Mouse (Mus musculus) T-cell, adult 2 months (primary cell): ENCODE measurements around the gene Map9.
A peak's percentile ranks its signal among the peaks of the same experiment; 100 is the strongest.
"Not testable (repeated sequence)": the region's sequence is repeated elsewhere in the genome, so short reads cannot be mapped to it uniquely, and the experiment has no call there.

Experiments
- DNase-seq: peaks from one replicate; pipeline ENCODE4 v3.0.0; 2022; ENCODE audit warnings: low spot score

The Map9 gene

DNA sequence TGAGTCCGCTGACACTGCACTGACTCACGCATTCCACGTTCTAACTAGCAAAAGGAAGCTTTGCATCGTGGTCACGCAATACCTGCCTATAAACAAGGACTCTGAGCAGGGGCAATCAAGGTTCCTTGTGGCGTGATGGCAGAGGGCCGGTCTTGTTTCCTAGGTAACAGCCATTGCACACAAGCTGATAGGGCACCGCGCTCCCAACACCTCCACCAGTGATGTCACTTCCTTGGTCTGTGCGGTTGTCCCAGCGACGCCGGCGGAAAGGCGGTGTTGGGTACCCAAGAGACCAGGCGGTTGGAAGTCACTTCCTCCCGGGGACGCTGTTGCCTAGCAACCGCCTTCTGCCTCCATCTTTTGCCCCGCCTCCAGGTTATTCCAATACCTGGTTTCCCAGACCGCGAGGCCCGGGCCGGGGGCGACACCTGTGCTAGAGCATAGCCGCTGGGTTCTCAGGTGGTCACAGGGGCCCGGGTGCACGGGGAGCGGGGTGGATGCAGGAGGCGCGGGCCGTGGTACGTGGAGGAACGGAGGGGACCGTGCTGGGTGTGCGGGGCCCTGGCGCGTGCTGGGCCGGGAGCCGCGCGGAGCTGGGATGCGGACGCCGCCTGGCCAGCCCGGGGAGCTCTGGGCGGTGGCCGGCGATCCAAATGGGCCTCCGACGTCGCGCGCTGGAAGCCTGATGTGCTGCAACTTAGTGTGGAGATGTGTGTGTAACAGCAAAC, at the start of gene Map9:
Map9 (plus strand) TSS at position 248 of the 728 bp plus-strand sequence.
- DNase-seq: peak; percentile 98

DNA sequence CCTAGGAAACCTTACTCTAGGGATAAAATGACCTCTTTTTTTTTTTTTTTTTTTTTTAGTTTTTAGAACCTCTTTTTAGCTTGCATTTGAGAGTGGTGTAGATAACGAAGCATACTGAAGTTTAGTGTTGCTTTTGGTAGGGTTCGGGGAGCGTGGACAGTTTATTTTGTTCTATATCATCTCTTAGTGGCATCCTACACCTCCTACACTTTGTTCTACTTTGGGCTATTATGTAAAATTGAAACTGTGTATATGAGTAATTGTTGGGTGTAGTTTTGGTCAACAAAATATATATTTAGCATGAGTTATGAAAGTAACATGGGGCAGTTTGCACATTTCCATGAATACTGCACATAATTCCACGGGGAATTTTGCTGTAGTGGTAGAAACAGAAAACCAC, 42.1 kb upstream of the Map9 start:
- DNase-seq: no peak

DNA sequence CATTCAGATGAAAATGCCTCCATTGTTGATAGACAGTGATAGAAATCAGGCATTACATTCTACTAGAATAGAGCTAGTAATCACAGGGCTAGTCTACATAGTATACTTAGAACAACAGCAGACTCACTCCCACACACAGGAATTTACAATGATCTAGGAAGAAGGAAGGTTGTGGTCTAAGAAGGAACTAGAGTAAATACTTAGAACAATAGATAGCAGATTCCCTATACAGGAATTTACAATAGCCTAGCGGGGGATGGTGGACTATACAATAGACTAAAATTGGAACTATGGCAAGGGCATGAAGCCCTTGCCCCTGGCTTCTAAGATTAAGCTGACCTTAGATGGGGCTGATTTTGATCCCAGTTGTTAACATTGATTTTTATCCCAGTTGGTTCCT, 31.1 kb upstream of the Map9 start:
- not testable (repeated sequence) for DNase-seq

DNA sequence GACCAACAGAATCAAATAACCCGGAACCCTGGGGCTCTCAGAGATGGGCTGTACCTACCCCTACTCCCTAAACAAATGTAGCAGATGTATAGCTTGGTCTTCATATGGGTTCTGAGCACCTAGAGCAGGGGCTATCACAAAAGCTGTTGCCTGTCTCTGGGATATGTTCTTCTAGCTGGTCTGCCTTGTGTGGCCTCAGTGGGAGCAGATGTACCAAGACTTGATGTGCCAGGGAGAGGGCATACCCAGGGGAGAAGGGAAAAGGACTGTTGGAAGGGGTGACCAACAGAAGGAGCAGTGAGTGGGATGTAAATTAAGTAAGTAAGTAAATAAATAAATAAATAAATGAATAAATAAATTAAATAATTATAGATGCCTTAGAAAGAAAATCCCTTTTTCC, 25.8 kb upstream of the Map9 start:
- DNase-seq: no peak

DNA sequence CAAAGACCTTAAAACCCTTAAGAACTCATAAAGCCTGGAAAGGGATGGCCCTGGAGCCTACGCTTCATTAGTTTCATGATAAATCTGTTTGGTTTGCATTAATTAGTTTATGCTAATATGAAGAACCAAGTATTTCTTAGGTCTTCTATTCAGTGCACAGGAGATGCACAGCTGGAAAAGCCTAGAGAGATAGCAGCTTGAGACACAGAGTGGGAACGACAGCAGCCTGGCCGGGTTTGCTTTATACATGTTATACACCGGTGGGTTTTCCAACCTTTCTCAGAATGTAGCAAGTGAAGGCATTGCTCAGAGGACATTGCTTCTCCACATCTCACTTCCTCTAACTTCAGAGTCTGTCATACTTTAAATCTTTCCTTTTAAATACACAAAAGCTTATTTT, 25.3 kb upstream of the Map9 start:
- no peak for DNase-seq

DNA sequence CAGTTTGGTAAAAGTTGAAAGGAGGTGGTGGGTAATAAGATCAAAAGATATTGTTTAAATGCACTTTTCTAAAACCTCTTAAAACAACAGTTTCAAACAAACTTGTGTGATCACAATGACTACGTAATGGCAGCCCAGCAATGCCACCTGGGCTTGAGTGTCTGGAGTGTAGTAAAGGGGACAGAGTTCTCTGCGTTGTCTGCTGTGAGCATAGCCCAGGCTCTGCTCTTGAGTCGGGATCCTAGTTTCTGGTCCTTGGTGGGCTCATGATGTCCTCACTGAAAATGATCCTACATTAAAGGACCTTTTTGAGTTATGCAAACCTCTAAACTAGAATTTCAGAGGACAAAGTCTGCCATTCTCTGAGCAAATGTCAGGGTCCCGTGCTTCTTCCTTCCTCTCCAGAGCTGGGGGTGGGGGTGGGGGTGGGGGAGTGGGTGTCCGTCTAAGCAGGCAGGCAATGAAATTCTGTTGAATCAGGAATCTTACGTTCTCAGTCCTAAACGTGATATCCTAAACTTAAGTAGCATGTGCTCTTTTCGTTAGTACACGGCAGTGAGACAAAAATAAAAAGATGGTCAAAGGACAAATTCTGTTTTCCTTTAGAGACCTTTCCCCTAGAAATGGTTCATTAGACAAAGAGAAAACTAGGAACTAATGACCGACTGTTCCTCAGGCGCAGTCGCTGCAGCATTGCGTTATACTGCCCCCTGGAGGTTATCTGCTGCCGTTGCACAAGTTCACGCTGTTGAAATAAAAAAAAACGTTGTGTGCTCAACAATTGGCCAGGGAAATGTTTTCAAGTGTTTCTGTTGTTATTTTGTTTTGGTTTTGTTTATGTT, 24.5 kb upstream of the Map9 start:
- DNase-seq: peak; percentile 31

DNA sequence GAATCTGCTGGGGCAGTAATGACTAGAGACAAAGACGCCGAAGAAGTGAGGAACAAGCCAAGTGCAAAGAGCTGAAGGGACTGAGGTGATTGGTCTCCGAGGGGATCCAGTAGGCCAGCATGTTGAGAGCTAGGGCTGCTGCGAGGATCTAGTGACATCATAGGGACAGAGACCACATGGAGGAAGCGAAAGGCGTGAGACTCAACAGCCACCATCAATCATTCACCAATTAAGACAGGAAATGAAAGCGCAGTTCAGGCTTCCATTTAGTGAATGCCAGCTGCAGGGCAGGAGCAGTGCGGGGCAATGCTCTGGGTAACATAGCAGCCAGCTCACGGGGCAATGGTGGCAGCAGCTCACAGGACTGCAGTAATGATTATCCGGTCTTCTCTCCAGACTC, 17.7 kb upstream of the Map9 start:
- DNase-seq: no peak

DNA sequence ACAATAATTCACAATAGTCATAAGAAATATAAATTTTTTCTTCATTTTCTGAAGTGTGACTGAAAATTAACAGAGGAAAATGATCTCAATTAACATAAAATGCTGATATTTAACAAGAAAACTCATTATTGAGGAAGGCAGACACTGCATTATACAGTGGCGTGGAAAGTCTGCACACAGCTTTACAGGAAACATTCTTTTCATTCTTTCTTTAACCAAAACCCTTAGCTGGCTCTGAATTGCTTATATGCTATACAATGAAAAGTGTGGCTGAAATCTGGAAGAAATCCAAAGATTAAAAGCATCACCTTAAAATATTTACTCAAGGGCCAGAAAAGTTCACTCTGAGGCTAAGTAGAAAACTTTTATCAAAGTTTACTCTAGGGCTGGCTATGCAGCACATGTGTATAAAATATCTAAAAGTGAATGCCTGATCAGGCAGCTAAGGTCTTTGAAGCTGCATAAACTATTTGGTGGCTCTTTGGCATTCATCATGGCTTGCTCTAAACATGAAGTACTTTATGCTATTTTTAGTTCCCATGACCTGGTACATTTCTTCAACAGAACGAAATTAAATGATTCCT, 9.5 kb upstream of the Map9 start:
- DNase-seq: no peak

DNA sequence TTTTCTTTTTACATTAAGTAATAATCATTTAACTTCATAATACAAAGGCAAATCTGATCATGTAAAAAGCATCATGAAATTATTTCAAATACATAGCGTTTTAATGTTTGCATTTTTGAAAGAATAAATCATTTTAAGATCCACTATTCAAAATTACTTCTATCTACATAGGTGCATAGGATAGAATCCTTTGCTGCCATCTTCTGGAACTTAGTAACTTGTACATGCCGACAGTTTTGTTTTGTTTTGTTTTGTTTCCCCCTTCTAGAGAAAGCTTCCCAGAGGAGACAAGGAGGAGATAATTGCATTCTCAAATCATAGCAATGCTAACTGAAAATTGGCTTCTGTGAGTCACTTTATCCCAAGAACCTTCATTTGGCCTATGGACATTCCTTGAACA, 7.5 kb upstream of the Map9 start:
- no peak for DNase-seq

DNA sequence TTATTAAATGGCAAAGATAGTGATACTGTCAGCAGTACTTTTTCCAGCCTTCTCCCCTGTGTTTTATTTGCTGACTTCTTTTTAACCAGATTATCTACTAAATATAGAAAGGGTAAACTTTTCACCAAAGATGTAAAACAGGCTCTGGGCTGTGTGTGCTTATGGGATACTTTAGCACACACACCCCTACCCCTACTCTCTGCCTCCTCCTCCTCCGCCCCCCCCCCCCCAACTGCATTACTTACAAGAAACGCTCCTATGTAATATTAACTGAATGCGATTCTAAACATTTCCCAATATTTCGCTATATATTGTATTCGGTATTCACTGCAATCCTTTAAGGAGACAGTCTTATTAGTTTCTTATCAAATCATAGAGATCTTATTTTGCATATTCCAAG, 504 bp upstream of the Map9 start:
- DNase-seq: no peak

DNA sequence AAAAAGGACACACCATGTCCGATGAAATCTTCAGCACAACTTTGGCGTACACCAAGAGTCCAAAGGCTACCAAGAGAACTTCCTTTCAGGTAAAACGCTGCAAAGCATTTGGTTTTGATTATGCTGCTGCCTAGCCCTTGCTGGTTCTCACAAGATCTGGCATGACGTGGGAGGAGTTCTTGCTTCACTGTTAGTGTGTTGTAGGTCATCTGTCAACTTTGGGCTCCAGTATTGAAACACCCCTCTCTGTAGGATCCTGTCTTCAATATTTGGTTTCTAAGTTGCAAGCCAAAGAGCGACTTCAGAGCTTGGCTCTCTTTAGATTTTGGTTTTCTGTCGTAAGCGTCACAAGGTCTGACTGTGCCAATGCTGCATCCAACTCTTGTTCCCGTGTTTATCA, 1.2 kb downstream of the Map9 start:
- no peak for DNase-seq

DNA sequence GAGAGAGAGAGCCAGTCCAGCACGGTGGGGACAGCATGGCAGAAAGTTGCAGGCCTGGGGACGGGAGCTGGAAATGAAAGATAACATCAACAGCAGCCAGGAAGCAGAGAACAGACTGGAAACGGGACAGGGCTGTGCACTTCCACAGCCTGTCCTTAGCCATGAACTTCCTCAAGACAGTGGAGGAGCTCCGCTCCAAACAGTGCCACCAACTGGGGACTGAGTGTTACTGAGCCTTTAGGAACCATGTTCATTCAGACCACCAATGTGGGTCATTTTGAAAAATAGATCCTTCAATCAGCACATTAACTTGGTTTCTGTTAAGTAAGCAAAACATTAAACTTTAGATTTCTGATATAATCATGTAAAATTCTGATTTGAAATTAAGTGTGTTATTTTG, 4.6 kb downstream of the Map9 start:
- DNase-seq: no peak

DNA sequence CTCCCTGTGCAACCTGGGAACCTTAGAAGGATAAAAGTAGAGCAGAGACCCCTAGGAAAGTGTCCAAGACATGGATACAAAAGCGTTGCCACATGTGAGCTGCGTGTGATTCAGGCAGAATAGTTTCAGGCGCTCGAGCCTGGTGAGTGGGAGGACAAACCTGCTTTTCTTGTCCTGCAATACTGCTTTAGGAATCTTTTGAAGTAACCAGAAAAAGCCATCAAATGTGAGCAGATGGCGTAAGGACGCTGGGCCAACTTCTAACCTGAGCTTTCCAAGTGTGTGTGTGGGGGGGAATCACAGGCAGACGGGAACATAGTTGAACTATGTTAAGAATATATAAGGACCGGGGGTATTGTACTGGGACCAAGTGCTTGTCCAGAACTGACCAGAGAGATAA, 6.7 kb downstream of the Map9 start:
- no peak for DNase-seq

DNA sequence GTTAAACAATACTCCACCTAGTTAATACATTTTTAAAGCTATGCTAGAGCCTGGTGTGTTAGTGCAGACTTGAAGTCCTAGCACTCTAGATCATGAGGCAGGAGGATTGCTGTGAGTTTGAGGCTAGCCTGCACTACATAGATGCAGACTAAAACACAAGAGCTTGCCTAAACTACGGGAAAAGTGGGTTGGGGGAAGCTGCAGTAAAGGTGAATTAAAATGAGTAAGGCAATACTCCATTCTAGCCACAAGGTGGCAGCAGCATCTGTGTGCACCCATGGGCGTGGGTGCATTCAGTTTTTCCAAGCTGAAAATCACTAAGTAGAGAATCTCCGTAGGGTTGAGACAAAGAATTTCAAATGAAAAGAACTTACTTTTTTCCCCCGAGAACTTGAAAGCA, 7.1 kb downstream of the Map9 start:
- no peak for DNase-seq

DNA sequence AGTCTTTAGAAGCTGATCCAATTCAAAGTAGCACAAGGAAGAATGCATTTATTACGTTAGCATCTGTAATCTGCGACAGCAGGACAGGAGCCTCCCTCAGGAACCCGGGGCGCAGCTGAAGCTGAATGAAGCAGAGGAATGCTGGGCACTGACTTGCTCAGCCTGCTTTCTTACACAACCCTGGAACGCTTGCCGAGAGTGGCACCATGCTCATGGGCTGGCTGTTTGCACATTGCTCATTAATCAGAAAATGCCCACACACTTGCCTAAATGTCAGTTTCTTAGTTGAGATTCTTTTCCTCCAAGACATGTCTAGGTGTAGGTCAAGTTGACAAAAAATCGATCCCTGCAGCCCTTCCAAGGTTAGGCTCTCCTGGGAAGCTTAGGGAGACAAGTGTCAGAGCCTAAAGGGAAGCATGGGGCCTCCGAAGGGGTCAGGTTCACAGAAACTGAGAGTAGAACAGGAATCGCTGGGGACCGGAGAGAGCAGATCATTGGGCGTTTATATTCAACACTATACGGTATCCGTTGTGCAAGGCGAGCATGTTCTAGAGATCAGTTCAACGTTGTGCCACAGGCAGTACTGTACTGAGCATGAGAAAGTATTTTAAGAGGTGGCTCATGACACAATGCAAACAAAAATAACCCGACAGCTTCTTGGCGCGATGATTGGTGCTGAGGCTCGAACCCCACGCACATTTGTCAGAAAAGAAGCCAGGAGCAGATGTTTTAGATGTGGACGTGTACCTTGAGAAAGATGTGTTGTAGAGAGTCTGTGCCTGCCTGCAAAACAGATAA, 11.4 kb downstream of the Map9 start:
- no peak for DNase-seq

DNA sequence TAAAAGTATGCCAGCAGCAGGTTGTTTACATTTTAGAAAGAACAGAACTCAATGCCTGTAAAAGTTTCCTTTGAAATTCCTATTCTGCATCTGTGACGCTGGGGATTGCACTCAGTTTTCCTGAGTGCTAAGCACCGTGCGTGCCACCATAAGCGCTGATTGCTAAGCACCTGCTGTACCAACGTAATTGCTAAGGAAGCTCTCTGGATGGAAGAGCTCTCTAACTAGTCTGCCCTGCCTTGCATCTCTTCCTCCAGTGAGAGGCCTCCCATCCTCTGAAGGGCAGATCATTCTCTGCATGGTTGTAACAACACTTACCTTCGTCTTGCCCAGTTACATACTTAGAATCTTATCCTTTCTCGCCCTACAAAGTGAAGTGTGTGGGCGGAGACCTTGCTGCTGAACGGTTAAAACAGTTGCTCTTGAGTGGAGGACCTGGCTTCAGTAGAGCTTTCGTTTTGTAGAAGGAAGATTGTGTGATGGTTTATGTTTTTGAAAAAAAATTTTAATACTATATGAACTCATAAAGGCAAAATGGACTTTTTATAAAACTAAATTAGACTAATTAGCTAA, 12.7 kb downstream of the Map9 start:
- DNase-seq: no peak

DNA sequence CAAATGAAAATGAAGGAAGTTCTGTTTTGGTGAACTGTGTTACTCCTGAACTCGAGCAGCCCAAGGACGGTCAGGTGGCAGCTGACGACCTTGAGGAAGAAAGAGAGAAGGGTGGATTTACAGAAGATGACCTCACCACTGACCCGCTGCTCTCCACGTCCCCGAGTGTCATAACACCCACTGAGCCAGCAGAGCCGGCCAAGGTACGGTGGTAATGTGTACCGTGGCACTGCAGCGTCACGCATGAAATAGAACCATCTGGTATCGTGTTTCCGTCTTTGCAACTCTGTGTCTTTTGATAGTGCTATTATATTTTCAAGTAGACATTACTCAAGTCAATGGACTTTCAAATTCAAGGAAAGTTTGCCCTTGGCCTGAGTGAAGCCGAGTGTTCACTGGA, 19.1 kb downstream of the Map9 start:
- DNase-seq: no peak

DNA sequence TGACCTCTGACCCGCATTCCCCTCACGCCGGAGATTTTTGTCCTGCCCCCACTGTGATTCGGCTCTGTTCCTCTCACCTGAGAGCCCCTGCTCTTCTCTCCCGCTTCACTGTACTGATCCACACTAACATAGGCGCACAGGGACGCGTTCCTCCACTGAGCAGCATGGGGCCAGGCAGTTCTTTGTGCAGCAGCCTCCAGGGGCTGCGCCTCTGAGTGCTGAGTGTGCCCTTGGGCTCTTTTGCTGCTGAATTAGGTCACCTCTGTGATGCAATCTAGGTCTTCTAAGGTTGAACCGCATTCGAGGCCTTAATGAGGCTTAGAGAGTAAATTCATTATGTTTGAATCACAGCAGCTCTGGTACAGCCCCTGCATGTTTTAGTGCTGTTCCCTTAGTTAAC, 24.5 kb downstream of the Map9 start:
- DNase-seq: no peak

DNA sequence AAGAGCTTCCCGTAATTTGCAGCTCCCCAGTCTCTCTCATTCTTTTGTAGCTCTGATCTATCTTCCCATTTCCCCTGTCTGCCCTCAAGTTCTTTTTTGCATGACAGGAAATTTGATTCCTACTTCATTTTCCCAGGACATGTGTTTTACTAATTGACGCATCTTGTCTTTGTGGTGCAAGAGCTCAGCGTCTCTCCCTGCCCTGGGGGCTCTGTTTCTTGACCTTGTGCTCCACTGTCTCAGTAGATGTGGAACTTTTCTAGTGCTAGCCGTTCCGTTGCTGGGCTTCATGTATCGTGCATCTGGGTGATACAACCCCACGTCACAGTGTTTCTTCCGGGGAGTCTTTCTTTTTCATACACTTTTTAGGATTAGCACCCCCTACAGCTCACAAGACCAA, 27.2 kb downstream of the Map9 start:
- DNase-seq: no peak

DNA sequence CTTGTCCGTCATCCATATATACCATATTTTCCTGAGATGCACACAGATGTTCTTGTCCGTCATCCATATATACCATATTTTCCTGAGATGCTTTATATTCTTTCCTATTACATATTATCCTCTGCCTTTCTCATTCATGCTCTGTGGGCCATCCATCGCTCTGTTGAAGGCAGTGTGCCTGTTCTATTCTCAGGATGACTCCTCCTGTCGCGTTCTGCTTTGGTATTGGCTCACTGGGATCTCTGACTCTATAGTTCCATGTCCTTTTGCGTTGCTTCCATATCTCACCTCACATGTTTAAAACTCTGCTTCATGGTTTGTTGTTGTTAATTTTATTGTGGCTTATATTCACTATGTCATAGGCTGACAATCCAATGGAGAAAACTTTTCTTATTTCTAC, 48.0 kb downstream of the Map9 start:
- no peak for DNase-seq

DNA sequence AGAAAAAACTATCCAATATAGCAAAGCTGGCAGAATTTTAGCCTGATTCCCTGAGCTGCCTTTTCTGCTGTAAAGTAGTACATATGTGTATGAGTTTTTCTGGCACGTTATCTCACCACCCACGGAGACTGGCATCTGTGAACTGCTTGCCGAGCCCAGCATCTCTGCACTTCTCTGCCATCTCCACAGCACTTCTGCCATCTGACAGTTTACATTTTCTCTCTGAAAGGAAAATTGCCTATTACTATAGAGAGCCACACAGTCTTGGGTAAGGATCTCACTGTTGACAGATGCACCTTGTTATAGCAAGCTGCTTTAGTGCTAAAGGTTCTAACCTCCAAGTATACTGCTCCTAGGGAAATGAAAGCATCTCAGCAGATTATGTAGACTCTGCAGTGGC, 48.5 kb downstream of the Map9 start:
- no peak for DNase-seq

DNA sequence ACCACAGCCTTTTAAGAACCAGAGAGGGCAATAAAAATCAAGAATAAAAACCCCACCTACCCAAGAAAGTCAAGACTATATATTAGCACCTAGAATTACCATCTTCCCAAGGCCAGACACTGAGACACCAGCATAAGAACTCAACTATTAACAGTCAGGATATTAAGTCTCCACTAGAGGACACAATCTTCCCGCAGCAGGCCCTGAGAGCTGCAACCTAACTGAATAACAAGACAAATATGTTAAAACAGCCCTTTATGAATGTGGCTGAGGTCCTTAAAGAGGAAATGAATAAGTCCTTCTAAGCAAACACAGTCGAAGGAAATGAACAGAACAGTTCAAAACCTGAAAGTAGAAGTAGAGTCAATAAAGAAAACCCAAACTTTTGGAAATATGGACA, 49.6 kb downstream of the Map9 start:
- DNase-seq: no peak
